Mouse (Mus musculus) liver, postnatal 0 days (tissue): ENCODE measurements around the gene Tmem50b. TPM values are rescaled to one million over a fixed set of nuclear protein-coding genes. Genes with fewer than 3 reads are reported as not detected.
"Not testable (repeated sequence)": the region's sequence is repeated elsewhere in the genome, so short reads cannot be mapped to it uniquely, and the experiment has no call there.

Source experiments
- ATAC-seq: fragments of 200-750 bp; cut with Nextera tagmentation; 2 replicates; pipeline ENCODE4 v1.8.0; 2017; ENCODE audit warnings: mild to moderate bottlenecking, moderate library complexity
- DNase-seq: peaks from one replicate; pipeline ENCODE4 v3.0.0-alpha.2; 2016
- H3K27ac ChIP-seq: fragments of 300-500 bp; sonication (generic); 2 replicates; pipeline ENCODE4 v1.5.1; 2014; ENCODE audit warnings: antibody characterized with exemption, moderate library complexity, mild to moderate bottlenecking, low read depth
- H3K27me3 ChIP-seq: fragments of 300-500 bp; sonication (generic); 2 replicates; pipeline ENCODE4 v1.6.1; 2014; ENCODE audit warnings: low read length, control low read depth, mixed read lengths; ENCODE audit not compliant: insufficient read depth
- H3K36me3 ChIP-seq: fragments of 300-500 bp; sonication (generic); replicated peaks from 2 replicates; pipeline ENCODE4 v1.6.1; 2014; ENCODE audit warnings: mild to moderate bottlenecking, control low read depth, low read length, moderate library complexity, mixed read lengths; ENCODE audit not compliant: insufficient read depth
- H3K4me1 ChIP-seq: fragments of 300-500 bp; sonication (generic); 2 replicates; pipeline ENCODE4 v1.6.1; 2014; ENCODE audit warnings: antibody characterized with exemption, mild to moderate bottlenecking, control low read depth; ENCODE audit not compliant: insufficient read depth
- H3K4me2 ChIP-seq: fragments of 300-500 bp; sonication (generic); 2 replicates; pipeline ENCODE4 v1.6.1; 2014; ENCODE audit warnings: low read depth, mild to moderate bottlenecking, low read length, moderate library complexity, mixed read lengths
- H3K4me3 ChIP-seq: fragments of 300-500 bp; sonication (generic); 2 replicates; pipeline ENCODE4 v1.5.1; 2014; ENCODE audit warnings: low read depth, low read length
- H3K9ac ChIP-seq: fragments of 300-500 bp; sonication (generic); replicated peaks from 2 replicates; pipeline ENCODE4 v1.6.1; 2014; ENCODE audit warnings: mild to moderate bottlenecking, moderate library complexity
- H3K9me3 ChIP-seq: fragments of 300-500 bp; sonication (generic); 2 replicates; pipeline ENCODE4 v1.6.1; 2016; ENCODE audit warnings: mild to moderate bottlenecking, control low read depth, low read length, mixed read lengths
- CTCF ChIP-seq: sonication (generic); IDR thresholded peaks from 2 replicates; pipeline ENCODE4 v1.5.1; 2016; ENCODE audit warnings: antibody characterized with exemption, low read depth
- EP300 ChIP-seq: IDR thresholded peaks from 2 replicates; pipeline ENCODE4 v1.6.1; 2016; ENCODE audit warnings: antibody characterized with exemption, low read depth, mild to moderate bottlenecking
- WGBS: fragments of 180-500 bp; shearing (Covaris S2); extraction: QIAGEN DNeasy Blood & Tissue Kit; methylation state at CpG from one replicate; pipeline ENCODE4 v1.1.7; 2014; ENCODE audit not compliant: insufficient replicate concordance; 5-methylcytosine and 5-hydroxymethylcytosine counted together
- polyA plus RNA-seq: library from polyadenylated mRNA; unstranded; fragments of >200 nt; fragmentation: Nextera tagmentation; extraction: Ambion mirVana; gene quantifications from 2 replicates; pipeline ENCODE4 v1.2.1, GENCODE M21; 2015

Tmem50b gene
- 8.6 and 9.8 TPM in 2 replicates for polyA plus RNA-seq

DNA sequence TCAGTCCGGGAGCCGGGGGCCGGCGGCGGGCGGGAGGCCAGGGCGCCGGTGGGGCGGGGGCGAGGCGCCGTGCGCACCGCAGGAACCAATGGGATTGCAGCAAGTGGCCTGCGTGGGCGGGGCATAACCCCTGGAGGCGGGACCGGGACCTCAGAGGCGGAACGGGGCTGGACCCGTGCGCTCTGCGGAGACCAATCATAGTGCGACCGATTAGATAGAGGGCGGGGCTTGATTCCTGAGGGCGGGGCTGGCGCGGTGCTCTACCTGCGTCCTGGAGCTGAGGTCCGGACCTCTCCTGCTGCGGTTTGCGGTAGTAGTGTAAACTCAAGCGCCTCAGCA is at the start of gene Tmem50b:
Tmem50b (minus strand) TSS at position 129 of the 339 bp plus-strand sequence.
- TF ChIP-seq CTCF (no peak), EP300 (no peak)
- peaks cover 19% of the 10 kb centered on the region for H3K4me1 ChIP-seq
- peak within 1 kb of the TSS; percentile 85 for H3K9ac ChIP-seq
- no peaks in the 10 kb centered on the region for H3K9me3 ChIP-seq
- peak within 1 kb of the TSS; percentile 99 for H3K4me2 ChIP-seq
- ATAC-seq (peak; percentile 99), DNase-seq (peak; percentile 100)
- no peaks in the 10 kb centered on the region for H3K27me3 ChIP-seq
- H3K27ac ChIP-seq, result peak within 1 kb of the TSS; percentile 71
- peak within 1 kb of the TSS; percentile 74 for H3K4me3 ChIP-seq
- no peaks in the 10 kb centered on the region for H3K36me3 ChIP-seq
- WGBS, result 0% methylated on average over 23 of the region's 34 CpGs

DNA sequence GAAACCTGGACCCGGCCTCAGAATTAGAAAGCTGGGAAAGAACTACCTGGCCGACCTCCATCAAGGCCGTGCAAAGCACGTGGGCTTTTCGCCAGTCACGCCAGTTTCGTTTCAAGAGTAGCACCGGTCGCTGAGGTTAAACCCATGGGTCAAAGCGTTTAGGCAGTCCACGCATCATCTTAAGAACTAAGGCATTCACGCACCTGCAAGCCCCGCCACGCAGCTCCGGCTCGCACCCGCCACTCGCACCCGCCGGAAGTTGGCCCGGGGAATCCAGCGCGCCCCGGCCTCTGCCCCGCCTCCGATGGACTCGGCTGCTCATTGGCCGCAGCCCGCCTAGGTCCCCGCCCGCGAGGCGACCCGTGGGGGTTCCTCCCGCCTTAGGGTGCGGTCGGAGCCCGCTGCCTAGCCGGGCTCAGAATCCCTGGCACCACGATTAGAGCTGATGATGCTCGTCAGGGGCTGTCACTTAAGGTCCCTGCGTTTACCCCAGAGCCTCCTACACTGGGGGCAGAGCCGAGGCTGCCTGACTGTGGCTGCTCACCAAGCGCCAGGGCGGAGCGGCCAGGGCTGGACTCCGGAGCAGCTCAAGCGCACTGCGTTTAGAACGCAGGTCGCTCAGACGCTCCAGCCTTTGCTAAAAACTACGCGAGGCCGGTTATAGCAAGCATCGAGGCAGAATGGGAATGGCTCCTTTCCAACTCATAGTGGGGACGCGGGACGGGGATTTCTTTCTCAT is 49.2 kb upstream of the Tmem50b start, which contains the start of gene Gart:
Gart (minus strand) TSS at position 272 of the 739 bp plus-strand sequence.
- peak within 1 kb of the TSS; percentile 71 for H3K4me3 ChIP-seq
- H3K9ac ChIP-seq, result peak within 1 kb of the TSS; percentile 96
- peaks cover 22% of the 10 kb centered on the region for H3K36me3 ChIP-seq
- TF ChIP-seq EP300, result no peak
- TF ChIP-seq CTCF, result no peak
- peaks cover 16% of the 10 kb centered on the region for H3K4me1 ChIP-seq
- peak within 1 kb of the TSS; percentile 99 for H3K4me2 ChIP-seq
- H3K27me3 ChIP-seq, result no peaks in the 10 kb centered on the region
- H3K27ac ChIP-seq, result peak within 1 kb of the TSS; percentile 100
- ATAC-seq, result peak; percentile 80
- no peaks in the 10 kb centered on the region for H3K9me3 ChIP-seq
- peak; percentile 96 for DNase-seq
- WGBS, result 1% methylated on average over 59 of the region's 59 CpGs

DNA sequence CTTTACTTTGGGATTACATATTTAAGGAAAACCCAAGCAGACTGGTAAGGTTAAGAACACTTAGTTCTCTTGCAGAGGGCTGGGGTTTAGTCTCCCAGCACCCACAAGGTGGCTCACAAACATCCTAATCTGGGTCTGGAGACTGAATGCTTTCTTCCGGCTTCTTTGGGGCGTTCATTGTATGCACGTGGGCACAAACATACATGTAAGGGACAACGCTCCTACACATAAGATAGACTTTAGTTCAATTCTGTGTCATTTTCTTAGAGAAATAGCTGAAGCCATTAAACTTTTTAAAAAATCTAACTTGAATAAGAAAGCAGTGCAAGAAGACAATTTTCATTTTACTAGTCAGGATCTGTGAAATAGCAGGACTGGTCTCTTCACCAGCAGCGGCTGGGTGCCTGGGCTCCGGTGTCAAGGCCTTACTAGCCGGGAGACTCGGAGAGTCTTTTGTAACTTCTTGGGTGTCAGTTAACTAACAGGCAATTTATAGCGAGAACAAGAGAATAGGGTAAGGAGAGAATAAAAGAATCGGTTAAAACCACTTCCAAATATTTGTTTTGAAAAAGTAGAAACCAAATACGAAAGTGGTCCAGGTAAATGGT is 48.5 kb upstream of the Tmem50b start:
- peaks cover 16% of the 10 kb centered on the region for H3K4me1 ChIP-seq
- TF ChIP-seq CTCF, result peak; percentile 42
- TF ChIP-seq EP300, result 0 out of 2 replicates have a peak, but pooled peaks have one; percentile 13
- H3K4me3 ChIP-seq, result peak overlapping the region; percentile 71
- no peak for ATAC-seq
- DNase-seq, result no peak
- no peaks in the 10 kb centered on the region for H3K9me3 ChIP-seq
- H3K27me3 ChIP-seq, result no peaks in the 10 kb centered on the region
- peak overlapping the region; percentile 99 for H3K4me2 ChIP-seq
- under 1% methylated on average over 11 of the region's 11 CpGs for WGBS
- peak overlapping the region; percentile 100 for H3K27ac ChIP-seq
- peaks cover 24% of the 10 kb centered on the region for H3K36me3 ChIP-seq
- H3K9ac ChIP-seq, result peak overlapping the region; percentile 96

DNA sequence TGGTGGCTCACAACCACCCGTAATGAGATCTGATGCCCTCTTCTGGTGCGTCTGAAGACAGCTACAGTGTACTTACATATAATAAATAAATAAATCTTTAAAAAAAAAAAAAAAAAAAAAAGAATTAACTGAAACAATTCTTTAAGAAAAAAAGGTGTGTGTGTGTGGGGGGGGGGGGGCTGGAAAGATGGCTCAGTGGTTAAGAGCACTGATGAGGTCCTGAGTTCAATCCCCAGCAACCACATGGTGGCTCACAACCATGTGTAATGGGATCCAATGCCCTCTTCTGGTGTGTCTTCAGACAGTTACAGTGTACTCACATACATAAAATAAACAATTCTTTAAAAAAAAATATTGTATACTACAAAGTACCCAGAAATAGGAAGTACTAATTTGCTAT is 47.8 kb upstream of the Tmem50b start:
- H3K4me3 ChIP-seq, result 0 out of 2 replicates have a peak overlapping the region, but pooled peaks have one; percentile 71
- peak; percentile 14; the same call in 1 of the 2 replicates for TF ChIP-seq CTCF
- DNase-seq, H3K9me3 ChIP-seq, H3K27ac ChIP-seq, H3K4me2 ChIP-seq, ATAC-seq, H3K9ac ChIP-seq, H3K27me3 ChIP-seq: not testable (repeated sequence)
- H3K4me1 ChIP-seq, result peaks cover 13% of the 10 kb centered on the region
- H3K36me3 ChIP-seq, result peaks cover 23% of the 10 kb centered on the region
- no CpG with 5 or more reads among the region's 2 CpGs for WGBS

DNA sequence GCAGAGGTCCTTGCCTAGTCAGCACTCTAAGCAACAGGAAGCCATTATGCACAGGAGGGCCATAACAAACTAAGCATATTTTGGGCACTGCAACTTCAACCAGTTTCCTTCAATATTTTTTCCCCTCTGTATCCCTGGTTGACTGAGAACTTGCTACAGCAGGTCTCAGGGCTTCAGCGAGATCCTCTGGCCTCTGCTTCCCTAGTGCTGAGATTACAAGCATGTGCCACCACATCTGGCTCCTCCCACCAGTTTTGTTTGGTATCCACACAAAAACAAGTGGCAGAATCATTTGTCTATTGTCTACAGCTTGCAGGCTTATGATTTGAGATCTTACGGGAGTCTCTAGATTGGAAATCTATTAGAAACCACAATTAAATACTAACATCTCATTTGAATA is 47.3 kb upstream of the Tmem50b start:
- Histone ChIP-seq H3K9ac (no peak overlapping the region), H3K27ac (no peak overlapping the region), H3K4me3 (no peak overlapping the region), H3K27me3 (no peaks in the 10 kb centered on the region), H3K36me3 (peaks cover 27% of the 10 kb centered on the region), H3K9me3 (no peaks in the 10 kb centered on the region), H3K4me2 (no peak overlapping the region), H3K4me1 (peaks cover 9% of the 10 kb centered on the region; the same call in 1 of the 2 replicates)
- 59% methylated on average over 2 of the region's 2 CpGs for WGBS
- TF ChIP-seq CTCF (no peak), EP300 (no peak)
- no peak for ATAC-seq
- no peak for DNase-seq

DNA sequence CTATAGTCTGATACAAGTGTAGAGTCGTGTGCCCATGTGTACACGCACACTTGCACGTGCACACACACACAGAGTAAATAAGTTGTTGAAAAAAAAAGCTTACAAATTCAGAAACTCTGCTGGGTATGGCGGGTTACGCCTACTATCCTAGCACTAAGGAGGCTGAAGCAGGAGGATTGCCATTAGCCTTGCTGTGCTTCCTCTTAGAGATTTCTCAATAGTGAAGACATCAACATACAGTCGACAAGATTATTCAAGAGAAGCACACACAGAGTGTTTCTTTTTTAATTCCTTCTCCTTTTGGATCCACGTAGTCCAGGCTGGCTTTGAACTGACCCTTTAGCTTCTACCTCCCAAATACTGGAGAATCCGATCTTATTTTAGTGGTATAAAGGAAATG is 42.6 kb upstream of the Tmem50b start:
- Histone ChIP-seq H3K27ac (no peak overlapping the region), H3K9ac (no peak overlapping the region), H3K36me3 (peaks cover 72% of the 10 kb centered on the region), H3K27me3 (no peaks in the 10 kb centered on the region), H3K4me3 (no peak overlapping the region), H3K9me3 (no peaks in the 10 kb centered on the region), H3K4me1 (peaks cover 4% of the 10 kb centered on the region; the same call in 1 of the 2 replicates), H3K4me2 (no peak overlapping the region)
- DNase-seq (no peak), ATAC-seq (no peak)
- 78% methylated on average over 8 of the region's 8 CpGs for WGBS
- TF ChIP-seq CTCF (no peak), EP300 (no peak)
